Mouse (Mus musculus) spleen, adult 2 months (tissue): ENCODE data around the gene Prdm13.

ENCODE experiments used
- CTCF ChIP-seq: fragments of 200-500 bp; IDR thresholded peaks from 2 replicates; pipeline ENCODE4 v1.5.1; 2011; ENCODE audit warnings: mild to moderate bottlenecking, inconsistent platforms; ENCODE audit not compliant: insufficient read depth, insufficient read length, insufficient replicate concordance; ENCODE audit errors: extremely low read depth
- POLR2A ChIP-seq: fragments of 200-500 bp; IDR thresholded peaks from 2 replicates; pipeline ENCODE4 v1.6.1; 2011; ENCODE audit warnings: low read depth, low read length, inconsistent platforms

- no peak for TF ChIP-seq POLR2A
- no peak for TF ChIP-seq CTCF
Measured at GRCm38 (mm10) chr4:21658184-21658583, 27.6 kb downstream of the Prdm13 start.
